Mouse (Mus musculus): ENCODE data around the gene Lrrfip1.

DNA sequence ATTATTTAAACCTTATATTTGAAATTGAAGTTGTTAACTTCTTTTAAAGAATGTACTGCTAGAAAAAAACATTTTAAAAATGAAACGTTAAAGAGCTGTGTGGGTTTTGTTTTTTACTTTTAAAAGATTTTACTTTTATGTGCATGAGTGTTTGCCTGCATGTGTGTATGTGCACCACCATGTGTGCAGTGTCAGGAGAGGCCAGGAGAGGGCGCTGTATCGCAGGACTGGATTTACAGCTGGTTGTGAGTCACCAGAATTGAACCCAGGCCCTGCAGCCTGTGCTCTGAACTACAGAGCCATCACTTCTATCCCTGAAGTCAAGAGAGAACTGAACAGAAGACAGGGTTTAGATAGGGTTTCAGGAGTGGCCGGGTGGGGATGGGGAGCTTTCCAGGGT lies 130.3 kb downstream of the Lrrfip1 start:
- TF ChIP-seq CTCF (IDR thresholded peaks at IDR 0.05; ENCODE audit: low read depth) = peak; percentile 44
- TF ChIP-seq EP300 (optimal IDR thresholded peaks at IDR 0.05) = no peak

Data from stomach, postnatal 0 days (tissue).